13 mouse cellular contexts compared by ENCODE assay signal in genomic region chr11:68250106-68250505, GRCm38 (mm10).
"Had no signal": no experiment of that assay in that cellular context is flagged by ENCODE, and none has a peak within 500 bp of the region (broad histone marks: within the 10 kb centered on the region; RNA-seq: fewer than 3 reads in every experiment).

No protein-coding gene starts in this region.

- H3K9ac ChIP-seq: liver, embryonic 13.5 days; liver, postnatal 0 days; lung, embryonic 15.5 days; stomach, embryonic 15.5 days had no signal

- H3K4me2 ChIP-seq: liver, embryonic 13.5 days; lung, embryonic 15.5 days; stomach, embryonic 15.5 days had no signal

- H3K4me1 ChIP-seq: liver, embryonic 13.5 days; stomach, embryonic 15.5 days had no signal

- H3K36me3 ChIP-seq: liver, embryonic 13.5 days; lung, embryonic 15.5 days; stomach, embryonic 15.5 days had no signal

- ATAC-seq: intestine, postnatal 0 days; liver, postnatal 0 days had no signal

- H3K27me3 ChIP-seq: liver, embryonic 13.5 days; lung, embryonic 15.5 days; stomach, embryonic 15.5 days had no signal

- H3K4me3 ChIP-seq: left cerebral cortex, adult 2 months; liver, embryonic 13.5 days; lung, embryonic 15.5 days; stomach, embryonic 15.5 days had no signal

- DNase-seq: kidney, adult 8-10 months; kidney, postnatal 25 days; liver; liver, embryonic 13.5 days; liver, postnatal 0 days; lung, postnatal 36 days; right cerebral cortex, postnatal 14 days; thymus, adult 2 months; thymus, postnatal 25 days had no signal

- H3K27ac ChIP-seq: left cerebral cortex, adult 2 months; liver, embryonic 13.5 days; lung, embryonic 15.5 days; stomach, embryonic 15.5 days had no signal

- H3K9me3 ChIP-seq: liver, embryonic 13.5 days; lung, embryonic 15.5 days; stomach, embryonic 15.5 days had no signal
